Mouse (Mus musculus): ENCODE results near the gene Dab2ip. TPM values are rescaled to one million over a fixed set of nuclear protein-coding genes. Genes with fewer than 3 reads are reported as not detected.

Gene Dab2ip
- total and polyA plus RNA-seq, 2 experiments from 2014 or later = 23.9 to 57.7 TPM

GRCm38 (mm10) chr2:35608856-35609255, 50.8 kb downstream of the Dab2ip start:
- Histone ChIP-seq H3K9ac (replicated peaks; ENCODE audit: low read depth, low read length) (no peak overlapping the region), H3K4me2 (ENCODE audit: low read depth, low read length) (no peak overlapping the region), H3K4me1 (ENCODE audit: control insufficient read depth, insufficient read depth) (peaks cover 54% of the 10 kb centered on the region), H3K9me3 (replicated peaks; ENCODE audit: control insufficient read depth, low read length) (no peaks in the 10 kb centered on the region), H3K27ac (ENCODE audit: low read depth) (no peak overlapping the region), H3K36me3 (replicated peaks; ENCODE audit: control insufficient read depth, insufficient read depth, low read length) (no peaks in the 10 kb centered on the region), H3K4me3 (ENCODE audit: low read depth, low read length) (no peak overlapping the region), H3K27me3 (ENCODE audit: control insufficient read depth, insufficient read depth, low read length) (no peaks in the 10 kb centered on the region)
- no peak for TF ChIP-seq EP300 (IDR thresholded peaks at IDR 0.05; ENCODE audit: low read depth)
- no peak for TF ChIP-seq CTCF (IDR thresholded peaks at IDR 0.05; ENCODE audit: low read depth)
- no peak for DNase-seq (ENCODE audit: low spot score)
- no peak for ATAC-seq (ENCODE audit: insufficient read depth, low read depth)
- WGBS = 66% methylated on average over 7 of the region's 7 CpGs

- Histone ChIP-seq H3K9me3 (replicated peaks; ENCODE audit: control insufficient read depth, low read length) (no peaks in the 10 kb centered on the region), H3K27me3 (ENCODE audit: control insufficient read depth, insufficient read depth, low read length) (no peaks in the 10 kb centered on the region), H3K9ac (replicated peaks; ENCODE audit: low read depth, low read length) (no peak overlapping the region), H3K36me3 (replicated peaks; ENCODE audit: control insufficient read depth, insufficient read depth, low read length) (no peaks in the 10 kb centered on the region), H3K4me3 (ENCODE audit: low read depth, low read length) (no peak overlapping the region), H3K27ac (ENCODE audit: low read depth) (peak overlapping the region; percentile 65), H3K4me1 (ENCODE audit: control insufficient read depth, insufficient read depth) (peaks cover 55% of the 10 kb centered on the region), H3K4me2 (ENCODE audit: low read depth, low read length) (no peak overlapping the region)
- TF ChIP-seq EP300 (IDR thresholded peaks at IDR 0.05; ENCODE audit: low read depth) (no peak), CTCF (IDR thresholded peaks at IDR 0.05; ENCODE audit: low read depth) (peak; percentile 77)
- ATAC-seq (ENCODE audit: insufficient read depth, low read depth) = peak; percentile 86
- WGBS = 20% methylated on average over 9 of the region's 9 CpGs
- DNase-seq (ENCODE audit: low spot score) = peak; percentile 89
These were observed 51.3 kb downstream of the Dab2ip start for GRCm38 (mm10) chr2:35609317-35609716.

GRCm38 (mm10) chr2:35610168-35610951, 52.3 kb downstream of the Dab2ip start:
- Histone ChIP-seq H3K4me3 (ENCODE audit: low read depth, low read length) (no peak overlapping the region), H3K27ac (ENCODE audit: low read depth) (0 out of 2 replicates have a peak overlapping the region, but pooled peaks have one; percentile 65), H3K36me3 (replicated peaks; ENCODE audit: control insufficient read depth, insufficient read depth, low read length) (no peaks in the 10 kb centered on the region), H3K9ac (replicated peaks; ENCODE audit: low read depth, low read length) (no peak overlapping the region), H3K4me1 (ENCODE audit: control insufficient read depth, insufficient read depth) (peaks cover 59% of the 10 kb centered on the region), H3K9me3 (replicated peaks; ENCODE audit: control insufficient read depth, low read length) (no peaks in the 10 kb centered on the region), H3K27me3 (ENCODE audit: control insufficient read depth, insufficient read depth, low read length) (no peaks in the 10 kb centered on the region), H3K4me2 (ENCODE audit: low read depth, low read length) (no peak overlapping the region)
- no peak for ATAC-seq (ENCODE audit: insufficient read depth, low read depth)
- DNase-seq (ENCODE audit: low spot score) = no peak
- 21% methylated on average over 11 of the region's 11 CpGs for WGBS
- TF ChIP-seq CTCF (IDR thresholded peaks at IDR 0.05; ENCODE audit: low read depth) (no peak), EP300 (IDR thresholded peaks at IDR 0.05; ENCODE audit: low read depth) (no peak)

- no peaks in the 10 kb centered on the region for H3K9me3 ChIP-seq (replicated peaks; ENCODE audit: control insufficient read depth, low read length)
- H3K27me3 ChIP-seq (ENCODE audit: control insufficient read depth, insufficient read depth, low read length) = no peaks in the 10 kb centered on the region
- ATAC-seq (ENCODE audit: insufficient read depth, low read depth) (no peak), DNase-seq (ENCODE audit: low spot score) (no peak)
- H3K4me2 ChIP-seq (ENCODE audit: low read depth, low read length) = no peak overlapping the region
- H3K4me3 ChIP-seq (ENCODE audit: low read depth, low read length) = no peak overlapping the region
- 78% methylated on average over 7 of the region's 7 CpGs for WGBS
- no peak overlapping the region for H3K9ac ChIP-seq (replicated peaks; ENCODE audit: low read depth, low read length)
- H3K4me1 ChIP-seq (ENCODE audit: control insufficient read depth, insufficient read depth) = peaks cover 60% of the 10 kb centered on the region
- H3K27ac ChIP-seq (ENCODE audit: low read depth) = no peak overlapping the region
- no peak for TF ChIP-seq EP300 (IDR thresholded peaks at IDR 0.05; ENCODE audit: low read depth)
- no peak for TF ChIP-seq CTCF (IDR thresholded peaks at IDR 0.05; ENCODE audit: low read depth)
- no peaks in the 10 kb centered on the region for H3K36me3 ChIP-seq (replicated peaks; ENCODE audit: control insufficient read depth, insufficient read depth, low read length)
These were observed 52.9 kb downstream of the Dab2ip start for GRCm38 (mm10) chr2:35610976-35611375.

GRCm38 (mm10) chr2:35611645-35612044, 53.6 kb downstream of the Dab2ip start:
- Histone ChIP-seq H3K9ac (replicated peaks; ENCODE audit: low read depth, low read length) (no peak overlapping the region), H3K9me3 (replicated peaks; ENCODE audit: control insufficient read depth, low read length) (no peaks in the 10 kb centered on the region), H3K4me1 (ENCODE audit: control insufficient read depth, insufficient read depth) (peaks cover 60% of the 10 kb centered on the region), H3K4me3 (ENCODE audit: low read depth, low read length) (no peak overlapping the region), H3K27me3 (ENCODE audit: control insufficient read depth, insufficient read depth, low read length) (no peaks in the 10 kb centered on the region), H3K36me3 (replicated peaks; ENCODE audit: control insufficient read depth, insufficient read depth, low read length) (no peaks in the 10 kb centered on the region), H3K27ac (ENCODE audit: low read depth) (peak overlapping the region; percentile 10; the same call in 1 of the 2 replicates), H3K4me2 (ENCODE audit: low read depth, low read length) (no peak overlapping the region)
- ATAC-seq (ENCODE audit: insufficient read depth, low read depth) (no peak), DNase-seq (ENCODE audit: low spot score) (peak; percentile 51)
- 71% methylated on average over 4 of the region's 4 CpGs for WGBS
- TF ChIP-seq EP300 (IDR thresholded peaks at IDR 0.05; ENCODE audit: low read depth) = no peak
- TF ChIP-seq CTCF (IDR thresholded peaks at IDR 0.05; ENCODE audit: low read depth) = no peak
